Mouse (Mus musculus) c-Kit-positive CD71-positive TER-119-negative erythroid progenitor cells, embryonic 14.5 days (primary cell): Measurements from ENCODE around the gene Zfp239.
A peak's percentile ranks its signal among the peaks of the same experiment; 100 is the strongest.
"Not testable (repeated sequence)": the region's sequence is repeated elsewhere in the genome, so short reads cannot be mapped to it uniquely, and the experiment has no call there.

Experiments
- DNase-seq: peaks from one replicate; pipeline ENCODE4 v3.0.0-alpha.2; 2013; ENCODE audit warnings: low read depth

Gene Zfp239

GRCm38 (mm10) chr6:117861848-117862247 is at the start of gene Zfp239:
Gene Zfp239, plus strand, starts transcription at chr6:117862100.
- no peak for DNase-seq

- DNase-seq, result no peak
These were observed 47.2 kb upstream of the Zfp239 start for GRCm38 (mm10) chr6:117814681-117815080.

GRCm38 (mm10) chr6:117817108-117817541 is 44.8 kb upstream of the Zfp239 start:
- no peak for DNase-seq

GRCm38 (mm10) chr6:117820327-117820726 is 41.6 kb upstream of the Zfp239 start:
- DNase-seq, result no peak

DNA sequence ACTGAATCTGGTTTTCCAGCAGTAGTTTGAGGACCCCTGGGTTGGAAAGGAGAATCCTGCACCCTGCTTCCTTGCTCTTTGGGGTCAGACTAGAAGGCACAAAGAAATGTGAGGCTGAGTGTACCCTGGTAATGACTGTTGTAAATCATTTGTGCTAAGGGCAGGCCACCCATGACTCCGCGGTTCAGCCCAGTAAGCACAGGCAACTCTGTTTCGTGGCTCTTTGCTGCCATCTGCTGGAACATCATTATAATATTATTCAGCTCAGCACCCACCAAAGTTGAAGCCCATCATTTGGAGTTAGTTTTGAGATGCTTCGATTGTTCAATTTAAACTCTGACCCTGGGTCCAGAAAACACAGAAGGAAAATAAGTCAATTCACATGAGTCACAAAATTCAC is 36.5 kb upstream of the Zfp239 start:
- DNase-seq, result no peak

DNA sequence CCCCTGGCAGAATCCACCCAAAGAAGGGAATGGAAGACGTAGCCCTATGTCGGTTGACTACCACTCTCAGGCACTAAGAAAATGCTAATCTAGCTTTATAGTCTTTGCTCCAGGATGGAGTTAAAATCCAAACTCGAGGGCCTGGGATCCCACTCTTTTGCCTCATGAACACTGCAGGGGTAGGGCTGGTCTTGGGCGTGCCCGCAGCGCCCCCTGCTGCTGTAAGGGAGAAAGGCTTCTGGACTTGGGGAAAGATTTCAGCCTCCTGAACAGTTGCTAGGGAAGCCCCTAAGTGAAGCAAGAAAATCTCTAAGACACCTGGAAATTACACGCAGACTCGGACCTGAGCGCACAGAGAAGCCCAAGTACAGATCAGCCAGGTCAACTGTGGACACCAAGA is 33.6 kb upstream of the Zfp239 start:
- no peak for DNase-seq

DNA sequence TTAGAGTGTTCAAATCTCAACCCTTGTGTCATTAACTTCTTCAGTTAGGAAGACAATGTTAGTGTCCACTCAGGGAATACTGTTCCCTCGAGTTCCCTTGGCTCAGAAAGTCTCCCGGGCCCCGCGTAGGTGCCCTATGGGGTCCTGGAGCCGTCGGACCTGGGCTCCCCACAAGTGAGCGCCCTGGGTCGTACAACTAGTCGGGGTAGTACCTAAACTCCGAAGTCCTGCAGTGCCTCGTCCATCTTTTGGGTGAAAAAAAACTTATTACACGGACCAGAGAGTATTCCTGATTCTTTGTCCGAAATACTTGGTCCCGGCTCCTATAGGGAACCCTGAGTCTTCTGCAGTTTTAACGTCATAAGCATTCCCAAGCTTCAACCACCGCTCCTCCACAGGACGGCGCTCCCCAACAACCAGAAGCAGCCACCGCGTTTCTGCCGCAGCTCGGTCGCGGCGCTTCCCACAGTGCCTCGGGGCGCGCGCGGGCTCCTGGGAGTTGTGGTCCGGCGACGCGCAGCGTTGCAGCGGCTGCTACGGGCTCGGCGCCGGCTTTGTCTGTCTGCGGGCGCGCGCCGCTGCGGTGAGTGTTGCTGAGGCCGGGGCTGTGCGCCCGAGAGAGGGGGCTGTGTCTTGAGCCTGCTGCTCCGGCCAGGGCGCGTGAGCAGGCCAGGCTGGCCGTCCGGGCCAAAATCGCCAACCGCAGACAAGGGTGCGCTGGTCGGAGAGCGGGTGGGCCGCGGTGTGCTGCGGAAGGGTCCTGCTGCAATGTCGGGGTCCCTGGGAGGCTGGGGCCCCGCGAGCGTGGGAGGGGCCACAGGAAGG is 21.0 kb upstream of the Zfp239 start, which contains the start of gene Zfp637:
Gene Zfp637 (plus strand): TSS at position 495 of the 825 bp plus-strand sequence.
- peak; percentile 78 for DNase-seq

- DNase-seq, result no peak
These were observed 20.4 kb upstream of the Zfp239 start for GRCm38 (mm10) chr6:117841511-117841955.

- no peak for DNase-seq
These were observed 17.3 kb upstream of the Zfp239 start for GRCm38 (mm10) chr6:117844597-117844996.

- not testable (repeated sequence) for DNase-seq
These were observed 15.2 kb upstream of the Zfp239 start for GRCm38 (mm10) chr6:117846671-117847070.

- DNase-seq, result no peak
These were observed 14.1 kb upstream of the Zfp239 start for GRCm38 (mm10) chr6:117847772-117848171.

DNA sequence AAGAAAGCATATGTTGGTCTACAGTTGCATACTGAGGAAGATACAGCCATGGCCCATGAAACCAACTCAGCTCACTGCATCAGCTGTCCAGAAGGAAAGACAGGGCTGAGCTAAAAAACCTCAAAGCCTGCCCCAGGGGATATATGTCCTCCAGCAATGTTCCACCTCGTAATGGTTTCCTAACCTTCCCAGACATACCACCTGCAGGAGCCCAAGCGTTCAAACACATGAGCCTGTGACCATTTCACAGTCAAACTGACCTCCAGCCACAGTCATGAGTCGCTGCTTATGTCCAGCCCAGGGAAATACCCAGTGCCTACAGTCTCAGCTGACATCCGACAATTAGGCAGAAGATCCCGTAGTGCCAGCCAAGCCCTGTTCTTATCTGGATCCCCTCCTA is 13.3 kb upstream of the Zfp239 start:
- no peak for DNase-seq

DNA sequence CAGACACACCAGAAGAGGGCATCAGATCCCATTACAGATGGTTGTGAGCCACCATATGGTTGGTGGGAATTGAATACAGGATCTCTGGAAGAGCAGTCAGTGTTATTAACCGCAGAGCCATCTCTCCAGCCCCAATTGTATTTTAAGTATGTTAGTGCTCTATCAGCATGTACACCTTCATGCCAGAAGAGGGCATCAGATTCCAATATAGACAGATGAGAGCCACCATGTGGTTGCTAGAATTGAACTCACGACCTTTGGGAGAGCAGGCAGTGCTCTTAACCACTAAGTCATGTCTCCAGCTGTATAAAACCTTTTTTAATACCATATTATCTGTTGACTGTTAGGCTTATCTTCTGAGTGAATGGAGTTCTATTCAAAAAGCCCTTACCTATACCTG is 10.2 kb upstream of the Zfp239 start:
- no peak for DNase-seq

GRCm38 (mm10) chr6:117857990-117858389 is 3.9 kb upstream of the Zfp239 start:
- DNase-seq, result no peak

DNA sequence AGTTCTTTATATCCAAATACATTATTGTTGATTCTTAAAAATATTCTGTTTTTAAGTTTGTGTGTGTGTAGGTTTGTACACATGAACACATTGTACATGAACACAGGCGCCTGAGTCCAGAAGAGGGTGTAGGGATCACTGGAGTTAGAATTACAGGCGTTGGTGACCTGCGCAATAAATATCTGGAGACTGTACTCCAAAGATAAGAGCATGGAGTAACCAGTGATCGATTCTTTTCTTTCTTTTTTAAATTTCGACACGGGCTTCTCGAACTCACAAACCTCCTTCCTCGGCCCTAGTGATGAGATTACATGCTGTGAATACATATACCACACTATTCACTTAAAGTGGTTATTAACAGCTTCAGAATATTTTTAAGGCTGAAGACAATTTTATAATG is 565 bp downstream of the Zfp239 start:
- DNase-seq, result no peak

GRCm38 (mm10) chr6:117862899-117863620 is 1.2 kb downstream of the Zfp239 start:
- DNase-seq, result no peak

- no peak for DNase-seq
These were observed 1.9 kb downstream of the Zfp239 start for GRCm38 (mm10) chr6:117863751-117864150.

DNA sequence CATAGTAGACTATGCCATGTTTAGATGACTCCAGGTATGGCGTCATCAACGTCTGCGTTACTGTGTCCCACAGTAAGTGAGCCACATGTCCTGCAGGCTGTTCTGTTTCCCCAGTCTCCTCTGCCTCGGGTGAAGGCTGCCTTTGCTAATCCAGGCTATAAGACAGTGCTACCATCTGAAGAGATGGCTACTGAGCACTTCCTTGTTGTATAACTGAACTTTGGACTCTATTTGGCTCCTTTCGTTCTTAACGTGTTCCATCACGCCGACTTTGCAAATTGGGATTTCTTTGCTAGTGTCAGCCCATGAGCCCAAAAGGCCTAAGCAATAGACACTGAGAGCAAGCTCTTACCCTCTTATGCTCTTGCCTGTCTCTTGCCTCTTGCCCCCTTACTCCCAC is 6.3 kb downstream of the Zfp239 start:
- no peak for DNase-seq

DNA sequence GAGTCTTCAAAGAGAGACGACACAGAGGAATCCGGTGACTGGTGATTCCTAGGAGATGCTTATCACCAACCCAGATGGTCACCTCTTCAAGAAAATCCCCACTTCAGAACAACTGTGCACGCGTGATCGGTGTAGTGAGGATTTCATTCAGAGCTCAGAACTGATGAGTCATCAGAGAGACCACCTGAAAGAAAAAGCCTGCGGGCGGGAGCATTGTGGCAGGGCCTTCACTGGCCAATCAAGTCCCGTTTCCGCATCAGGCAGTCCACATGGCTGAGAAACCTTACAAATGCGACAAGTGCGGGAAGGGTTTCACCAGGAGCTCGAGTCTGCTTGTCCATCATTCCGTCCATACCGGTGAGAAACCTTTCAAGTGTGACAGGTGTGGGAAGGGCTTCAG is 9.1 kb downstream of the Zfp239 start:
- no peak for DNase-seq

DNA sequence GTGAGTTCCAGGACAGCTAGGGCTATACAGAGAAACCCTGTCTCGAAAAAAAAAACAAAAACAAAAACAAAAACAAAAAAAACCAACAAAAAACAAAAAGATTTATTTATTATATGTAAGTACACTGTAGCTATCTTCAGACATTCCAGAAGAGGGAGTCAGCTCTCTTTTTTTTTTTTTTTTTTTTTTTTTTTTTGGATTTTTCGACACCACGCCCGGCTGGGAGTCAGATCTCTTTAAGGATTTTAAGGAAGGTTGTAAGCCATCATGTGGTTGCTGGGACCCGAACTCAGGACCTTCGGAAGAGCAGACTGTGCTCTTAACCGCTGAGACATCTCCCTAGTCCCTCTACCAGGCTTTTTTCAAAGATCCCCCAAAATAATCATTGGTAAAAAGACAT is 11.6 kb downstream of the Zfp239 start:
- not testable (repeated sequence) for DNase-seq

GRCm38 (mm10) chr6:117874621-117875281 is 12.9 kb downstream of the Zfp239 start:
- DNase-seq, result no peak

DNA sequence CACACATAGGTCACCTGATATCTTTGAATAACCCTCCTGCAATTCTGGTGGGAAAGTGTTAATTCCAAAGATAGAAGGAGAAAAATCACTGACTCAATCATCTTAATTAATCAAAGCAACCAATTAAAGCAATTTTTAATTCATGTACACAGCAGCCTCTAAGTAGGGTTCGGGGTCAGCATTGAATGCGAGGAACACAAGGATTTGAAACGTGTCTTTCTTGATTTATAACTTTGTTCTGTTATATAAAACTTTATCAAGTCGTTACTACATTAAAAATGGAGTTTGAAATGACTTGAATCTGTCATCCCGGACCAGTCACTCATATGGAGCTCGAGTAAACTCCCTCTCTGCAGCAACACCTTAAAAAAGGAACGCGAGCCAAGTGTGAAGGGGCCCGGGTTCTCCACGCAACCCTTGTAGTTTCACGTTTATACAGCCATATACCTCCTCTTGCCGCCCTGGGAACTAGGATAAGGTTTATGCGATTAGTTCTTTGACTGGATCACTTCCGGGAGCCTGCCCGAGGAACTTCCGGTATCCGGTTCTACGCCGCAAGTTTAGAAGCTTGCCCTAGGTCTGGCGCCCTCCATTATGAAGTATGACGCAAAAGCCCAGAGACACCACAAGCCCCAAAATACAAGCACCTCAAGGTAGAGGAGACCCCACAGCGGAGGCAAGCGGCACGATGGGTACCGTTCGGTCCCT is 17.0 kb downstream of the Zfp239 start:
- peak; percentile 89 for DNase-seq
